Mouse (Mus musculus) ES-Bruce4 (cell line): Measurements from ENCODE around the gene Golga4. TPM values are rescaled to one million over a fixed set of nuclear protein-coding genes. Genes with fewer than 3 reads are reported as not detected.

Source experiments
- H3K27ac ChIP-seq: 2 replicates; pipeline ENCODE4 v1.5.1; 2012; ENCODE audit warnings: low read length, inconsistent platforms; ENCODE audit not compliant: insufficient read depth
- H3K27me3 ChIP-seq: 2 replicates; pipeline ENCODE4 v1.6.1; 2012; ENCODE audit warnings: mild to moderate bottlenecking, low read length, inconsistent platforms; ENCODE audit not compliant: control insufficient read depth, poor library complexity, insufficient read depth, severe bottlenecking
- H3K36me3 ChIP-seq: 2 replicates; pipeline ENCODE4 v1.6.1; 2012; ENCODE audit warnings: inconsistent platforms, mild to moderate bottlenecking, low read length, moderate library complexity; ENCODE audit not compliant: control insufficient read depth, poor library complexity, insufficient read depth, severe bottlenecking
- H3K4me1 ChIP-seq: one replicate; pipeline ENCODE4 v1.8.1; 2011; ENCODE audit warnings: low read length; ENCODE audit not compliant: control insufficient read depth, insufficient read depth
- H3K4me3 ChIP-seq: 2 replicates; pipeline ENCODE4 v1.5.1; 2011; ENCODE audit warnings: low read depth, mild to moderate bottlenecking, low read length
- H3K9ac ChIP-seq: 2 replicates; pipeline ENCODE4 v1.6.1; 2012; ENCODE audit warnings: low read depth, mild to moderate bottlenecking, inconsistent platforms; ENCODE audit not compliant: poor library complexity, severe bottlenecking
- H3K9me3 ChIP-seq: replicated peaks from 2 replicates; pipeline ENCODE4 v1.6.1; 2012; ENCODE audit warnings: mild to moderate bottlenecking, low read length, inconsistent platforms; ENCODE audit not compliant: control insufficient read depth, poor library complexity, insufficient read depth, severe bottlenecking
- CTCF ChIP-seq: IDR thresholded peaks from one replicate; pipeline ENCODE4 v1.8.1; 2011; ENCODE audit warnings: low read depth, low read length
- EP300 ChIP-seq: IDR thresholded peaks from 2 replicates; pipeline ENCODE4 v1.6.1; 2011; ENCODE audit warnings: low read depth, low read length; ENCODE audit not compliant: insufficient read depth
- POLR2A ChIP-seq: IDR thresholded peaks from one replicate; pipeline ENCODE4 v1.8.1; 2011; ENCODE audit warnings: low read length; ENCODE audit not compliant: insufficient read depth
- polyA plus RNA-seq: library from polyadenylated mRNA; stranded (reverse); fragments of >200 nt; gene quantifications from 2 replicates; pipeline ENCODE4 v1.2.4, GENCODE M21; 2011; ENCODE audit warnings: low read depth; ENCODE audit not compliant: missing spikeins, insufficient read depth, insufficient read length

Golga4 gene
- polyA plus RNA-seq, 1 experiment: 132 TPM

DNA sequence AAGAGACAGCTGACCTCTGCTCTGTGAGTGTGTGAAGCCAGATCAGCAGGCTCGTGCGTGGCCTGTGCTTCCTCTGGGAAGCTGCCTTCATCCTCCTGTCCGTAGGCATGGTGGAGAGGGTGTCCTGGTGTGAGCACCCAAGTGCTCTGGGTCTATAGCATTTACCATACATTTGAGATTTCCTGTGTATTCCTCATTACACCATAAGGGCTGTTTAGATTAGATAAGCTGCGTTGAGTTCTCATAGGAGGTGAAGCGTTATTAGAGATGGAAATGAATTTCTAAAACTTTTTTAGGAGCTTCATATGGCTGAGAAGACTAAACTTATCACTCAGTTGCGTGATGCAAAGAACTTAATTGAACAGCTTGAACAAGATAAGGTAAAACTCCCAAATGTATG lies 30.9 kb downstream of the Golga4 start:
- no peak overlapping the region for H3K4me3 ChIP-seq
- no peak for TF ChIP-seq CTCF
- no peak for TF ChIP-seq POLR2A
- no peak for TF ChIP-seq EP300
- H3K27ac ChIP-seq: no peak overlapping the region
- H3K27me3 ChIP-seq: no peaks in the 10 kb centered on the region
- peaks cover 8% of the 10 kb centered on the region for H3K4me1 ChIP-seq
- 0 out of 2 replicates have a peak, but pooled peaks cover 2% of the 10 kb centered on the region for H3K36me3 ChIP-seq
- H3K9ac ChIP-seq: no peak overlapping the region
- no peaks in the 10 kb centered on the region for H3K9me3 ChIP-seq

DNA sequence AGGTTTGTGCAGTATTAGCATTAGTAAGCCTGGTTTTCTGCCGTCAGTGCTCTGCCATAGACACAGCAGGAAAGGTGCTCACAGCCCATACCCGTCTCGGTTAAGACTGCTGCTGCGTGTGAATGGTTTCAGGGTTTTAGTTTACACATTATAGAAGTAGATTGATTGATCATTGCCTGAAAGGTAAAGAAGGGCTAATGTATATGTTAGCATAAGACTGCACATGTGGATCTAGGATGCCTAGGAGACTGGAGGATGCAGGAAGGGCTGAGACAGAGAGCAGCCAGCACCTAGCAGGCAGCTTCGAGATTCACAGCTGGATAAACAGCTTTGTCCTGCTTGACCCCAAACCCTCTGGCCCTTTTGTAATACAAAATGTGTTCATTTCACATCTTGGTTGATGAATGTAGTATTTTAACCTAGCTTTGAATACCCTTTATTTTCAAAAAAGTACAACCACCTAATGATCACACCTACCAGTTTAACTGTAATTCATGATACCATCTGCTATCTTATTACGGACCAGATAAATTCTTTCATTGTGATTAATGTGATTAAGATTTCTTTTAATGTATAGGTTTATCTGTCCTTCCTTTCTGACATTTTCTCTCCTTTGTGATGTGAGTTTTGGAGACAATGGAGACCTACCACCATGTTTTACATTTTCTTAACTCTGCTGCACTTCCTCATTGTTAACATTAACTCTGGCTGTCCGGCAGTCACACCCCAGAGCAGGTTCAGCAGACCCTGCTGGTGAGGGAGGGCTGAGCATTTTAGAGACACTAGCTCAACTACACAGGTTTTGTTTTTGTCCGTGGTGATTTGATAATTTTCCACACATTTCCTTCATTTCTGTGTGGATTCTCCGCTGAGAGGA lies 31.6 kb downstream of the Golga4 start:
- H3K4me1 ChIP-seq: peaks cover 8% of the 10 kb centered on the region
- H3K9me3 ChIP-seq: no peaks in the 10 kb centered on the region
- no peak overlapping the region for H3K9ac ChIP-seq
- no peak for TF ChIP-seq POLR2A
- TF ChIP-seq EP300: peak; percentile 97
- peak overlapping the region; percentile 92 for H3K27ac ChIP-seq
- 0 out of 2 replicates have a peak, but pooled peaks cover 2% of the 10 kb centered on the region for H3K36me3 ChIP-seq
- no peaks in the 10 kb centered on the region for H3K27me3 ChIP-seq
- H3K4me3 ChIP-seq: no peak overlapping the region

DNA sequence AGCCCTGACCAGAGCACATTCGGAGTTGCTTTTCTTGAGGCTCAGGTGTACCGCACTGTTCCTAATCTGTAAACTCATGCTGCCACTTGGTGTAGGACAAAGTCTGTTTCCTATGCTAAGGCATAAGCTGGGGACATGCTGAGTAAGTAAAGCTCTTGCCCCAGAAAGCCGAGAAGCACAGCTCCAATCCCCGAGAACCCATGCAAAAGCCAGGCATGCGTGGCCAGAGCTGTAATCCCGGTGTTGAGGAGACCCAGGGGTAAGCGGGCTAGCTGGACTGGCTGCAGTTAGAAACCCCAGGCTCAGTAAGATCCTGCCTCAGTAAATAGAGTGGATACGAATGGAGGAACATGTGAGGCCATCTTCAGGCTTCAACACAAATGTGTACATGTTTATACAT lies 35.8 kb downstream of the Golga4 start:
- H3K4me3 ChIP-seq: no peak overlapping the region
- TF ChIP-seq EP300: no peak
- TF ChIP-seq POLR2A: no peak
- TF ChIP-seq CTCF: no peak
- no peaks in the 10 kb centered on the region for H3K9me3 ChIP-seq
- H3K4me1 ChIP-seq: peaks cover 4% of the 10 kb centered on the region
- H3K27ac ChIP-seq: no peak overlapping the region
- H3K27me3 ChIP-seq: no peaks in the 10 kb centered on the region
- peaks cover 2% of the 10 kb centered on the region; the same call in 1 of the 2 replicates for H3K36me3 ChIP-seq
- H3K9ac ChIP-seq: no peak overlapping the region

DNA sequence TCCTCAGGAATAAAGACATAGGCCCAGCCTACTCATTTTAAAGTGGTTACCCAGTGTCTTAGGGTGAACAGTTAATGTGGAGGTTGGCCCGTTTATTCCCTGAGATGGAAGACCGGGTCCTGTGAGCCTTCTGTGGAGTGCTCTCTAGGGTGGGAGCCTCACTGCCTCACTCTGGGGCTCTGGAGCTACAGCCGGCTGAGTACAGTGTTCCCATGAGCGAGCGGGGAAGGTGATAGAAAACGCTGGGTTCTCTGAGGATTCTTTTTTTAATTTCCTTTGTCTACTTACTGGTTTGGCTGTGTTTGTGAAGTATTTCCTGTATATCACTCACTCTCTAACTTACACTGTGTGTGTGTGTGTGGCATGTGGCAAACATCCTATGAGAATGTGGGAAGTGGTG lies 39.1 kb downstream of the Golga4 start:
- TF ChIP-seq EP300: no peak
- TF ChIP-seq CTCF: no peak
- no peak for TF ChIP-seq POLR2A
- peaks cover under 1% of the 10 kb centered on the region for H3K4me1 ChIP-seq
- H3K4me3 ChIP-seq: no peak overlapping the region
- H3K27ac ChIP-seq: no peak overlapping the region
- H3K27me3 ChIP-seq: no peaks in the 10 kb centered on the region
- H3K9me3 ChIP-seq: no peaks in the 10 kb centered on the region
- peaks cover 7% of the 10 kb centered on the region for H3K36me3 ChIP-seq
- H3K9ac ChIP-seq: no peak overlapping the region

DNA sequence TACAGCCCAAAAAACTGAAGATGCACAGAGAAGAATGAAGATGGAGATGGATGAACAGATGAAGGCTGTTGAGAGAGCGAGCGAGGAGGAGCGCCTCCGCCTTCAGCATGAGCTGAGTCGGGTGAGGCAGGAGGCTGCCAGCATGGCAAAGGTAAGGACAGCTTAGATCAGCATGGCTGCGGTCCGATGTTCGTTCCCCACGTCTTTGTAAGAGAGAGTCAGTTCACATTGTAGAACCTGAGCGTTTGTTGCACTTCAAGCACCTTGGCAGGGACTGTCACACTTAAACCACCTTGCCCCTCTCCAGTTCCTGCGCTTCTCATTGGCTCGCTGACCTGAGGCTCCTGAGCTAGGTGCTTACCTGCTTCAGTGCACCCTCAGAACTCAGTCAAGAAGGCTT lies 42.6 kb downstream of the Golga4 start:
- no peak overlapping the region for H3K4me3 ChIP-seq
- no peaks in the 10 kb centered on the region for H3K4me1 ChIP-seq
- peaks cover 12% of the 10 kb centered on the region for H3K36me3 ChIP-seq
- H3K27me3 ChIP-seq: no peaks in the 10 kb centered on the region
- no peak overlapping the region for H3K9ac ChIP-seq
- H3K27ac ChIP-seq: no peak overlapping the region
- TF ChIP-seq EP300 (no peak), CTCF (no peak), POLR2A (no peak)
- no peaks in the 10 kb centered on the region for H3K9me3 ChIP-seq

GRCm38 (mm10) chr9:118556951-118557780 lies 51.1 kb downstream of the Golga4 start:
- no peak overlapping the region for H3K27ac ChIP-seq
- no peak overlapping the region for H3K9ac ChIP-seq
- no peaks in the 10 kb centered on the region for H3K9me3 ChIP-seq
- H3K27me3 ChIP-seq: no peaks in the 10 kb centered on the region
- H3K36me3 ChIP-seq: peaks cover 20% of the 10 kb centered on the region
- no peaks in the 10 kb centered on the region for H3K4me1 ChIP-seq
- H3K4me3 ChIP-seq: no peak overlapping the region
- no peak for TF ChIP-seq CTCF
- TF ChIP-seq EP300: no peak
- no peak for TF ChIP-seq POLR2A
